Mouse (Mus musculus) forebrain, embryonic 13.5 days (tissue): ENCODE data around the gene Sema3d. TPM values are rescaled to one million over a fixed set of nuclear protein-coding genes. Genes with fewer than 3 reads are reported as not detected.

Experiments used
- ATAC-seq: fragments of 200-750 bp; cut with Nextera tagmentation; 2 replicates; pipeline ENCODE4 v1.8.0; 2017
- H3K27ac ChIP-seq: fragments of 300-500 bp; sonication (generic); 2 replicates; pipeline ENCODE4 v1.5.1; 2015; ENCODE audit warnings: inconsistent platforms, mild to moderate bottlenecking, moderate library complexity
- H3K27me3 ChIP-seq: fragments of 300-500 bp; sonication (generic); 2 replicates; pipeline ENCODE4 v1.6.1; 2015; ENCODE audit warnings: mild to moderate bottlenecking, inconsistent platforms
- H3K36me3 ChIP-seq: fragments of 300-500 bp; sonication (generic); 2 replicates; pipeline ENCODE4 v1.6.1; 2015; ENCODE audit warnings: mild to moderate bottlenecking, inconsistent platforms; ENCODE audit not compliant: poor library complexity, severe bottlenecking
- H3K4me1 ChIP-seq: fragments of 300-500 bp; sonication (generic); 2 replicates; pipeline ENCODE4 v1.6.1; 2015; ENCODE audit warnings: inconsistent platforms
- H3K4me2 ChIP-seq: fragments of 300-500 bp; sonication (generic); 2 replicates; pipeline ENCODE4 v1.6.1; 2015; ENCODE audit warnings: inconsistent platforms, mild to moderate bottlenecking, moderate library complexity
- H3K4me3 ChIP-seq: fragments of 300-500 bp; sonication (generic); 2 replicates; pipeline ENCODE4 v1.5.1; 2015; ENCODE audit warnings: mild to moderate bottlenecking, inconsistent platforms
- H3K9ac ChIP-seq: fragments of 300-500 bp; sonication (generic); 2 replicates; pipeline ENCODE4 v1.6.1; 2015; ENCODE audit warnings: mild to moderate bottlenecking, inconsistent platforms
- H3K9me3 ChIP-seq: fragments of 300-500 bp; sonication (generic); replicated peaks from 2 replicates; pipeline ENCODE4 v1.6.1; 2016; ENCODE audit warnings: inconsistent platforms
- WGBS: fragments of 180-500 bp; shearing (Covaris S2); methylation state at CpG from one replicate; pipeline ENCODE4 v1.1.7; 2015; 5-methylcytosine and 5-hydroxymethylcytosine counted together
- polyA plus RNA-seq: library from polyadenylated mRNA; unstranded; fragments of >200 nt; fragmentation: Nextera tagmentation; extraction: Ambion mirVana; gene quantifications from 2 replicates; pipeline ENCODE4 v1.2.1, GENCODE M21; 2015

The Sema3d gene
- polyA plus RNA-seq, 1 experiment from 2014 or later: 0.58 TPM

DNA sequence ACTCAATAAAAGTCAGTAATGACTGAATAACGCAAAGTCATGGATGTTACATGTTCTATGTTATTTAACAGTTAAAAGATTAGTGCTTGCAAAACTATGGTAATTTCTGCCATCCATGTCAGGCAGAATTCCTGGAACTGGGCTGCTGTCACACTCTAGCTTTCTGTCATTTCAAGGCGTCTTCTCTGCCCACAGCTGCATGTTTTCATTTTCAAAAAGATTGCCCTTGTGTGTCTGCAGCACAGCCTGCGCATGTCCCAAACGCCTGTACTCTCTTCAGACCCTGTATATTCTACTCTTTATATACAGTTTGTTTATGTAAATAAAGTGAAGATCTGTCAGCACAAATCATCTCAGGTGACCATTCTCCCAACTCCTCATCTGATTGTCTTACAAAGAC is 132.1 kb downstream of the Sema3d start:
- no peaks in the 10 kb centered on the region for H3K27me3 ChIP-seq
- ATAC-seq: no peak
- H3K4me1 ChIP-seq: no peaks in the 10 kb centered on the region
- no peak overlapping the region for H3K4me3 ChIP-seq
- H3K36me3 ChIP-seq: no peaks in the 10 kb centered on the region
- no peak overlapping the region for H3K27ac ChIP-seq
- no peaks in the 10 kb centered on the region for H3K9me3 ChIP-seq
- WGBS: 93% methylated on average over 4 of the region's 4 CpGs
- H3K4me2 ChIP-seq: no peak overlapping the region
- no peak overlapping the region for H3K9ac ChIP-seq

DNA sequence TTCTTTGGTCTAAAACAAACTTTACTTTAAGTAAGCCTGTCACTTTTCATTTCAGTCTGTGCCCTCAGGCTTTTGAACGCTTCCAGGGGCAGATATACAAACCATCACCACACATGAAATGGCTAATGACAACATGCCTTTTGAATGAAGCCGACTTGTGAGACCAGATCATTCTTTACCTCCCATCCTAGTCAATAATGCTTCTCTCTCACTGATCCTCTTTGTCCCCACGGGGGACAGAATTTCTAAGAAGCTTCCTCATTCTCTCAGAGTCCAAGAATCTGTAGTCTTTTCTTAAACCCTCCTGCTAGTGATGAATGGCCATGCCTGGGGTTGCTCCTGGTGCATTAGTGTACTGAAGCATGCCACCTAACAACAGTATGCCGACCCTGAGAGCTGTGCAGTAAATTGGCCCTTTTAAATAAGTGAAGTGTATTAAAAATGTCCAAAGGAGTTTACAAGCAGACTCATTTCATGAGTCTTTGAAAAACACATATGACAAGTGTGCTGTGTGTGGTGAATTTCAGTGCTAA is 142.1 kb downstream of the Sema3d start:
- Histone ChIP-seq H3K36me3 (no peaks in the 10 kb centered on the region), H3K4me3 (no peak overlapping the region), H3K9me3 (no peaks in the 10 kb centered on the region), H3K4me2 (no peak overlapping the region), H3K4me1 (peaks cover 13% of the 10 kb centered on the region), H3K9ac (no peak overlapping the region), H3K27me3 (no peaks in the 10 kb centered on the region), H3K27ac (no peak overlapping the region)
- ATAC-seq: peak; percentile 67; the same call in 1 of the 2 replicates
- WGBS: 3% methylated on average over 4 of the region's 4 CpGs

DNA sequence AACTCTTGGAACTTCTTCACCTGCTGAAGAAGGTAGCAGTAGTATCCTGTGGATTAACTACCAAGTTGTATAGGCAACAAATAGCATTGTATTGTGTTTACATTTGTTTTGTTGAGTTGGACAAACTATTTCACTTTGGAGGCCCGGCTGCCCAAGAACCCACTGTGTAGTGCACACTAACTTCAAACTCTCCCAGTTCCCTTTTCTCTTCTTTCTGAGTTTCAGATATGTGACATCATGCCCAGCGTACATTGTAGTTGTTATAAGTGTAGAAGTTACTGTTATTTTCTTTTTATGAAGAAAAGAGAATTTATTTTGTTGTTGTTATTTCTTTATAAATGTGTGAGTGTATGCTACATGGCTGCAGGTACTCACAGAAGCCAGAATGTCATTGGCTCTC is 145.4 kb downstream of the Sema3d start:
- no peak overlapping the region for H3K4me3 ChIP-seq
- WGBS: 87% methylated on average over 2 of the region's 2 CpGs
- no peaks in the 10 kb centered on the region for H3K9me3 ChIP-seq
- peaks cover 13% of the 10 kb centered on the region for H3K4me1 ChIP-seq
- H3K27ac ChIP-seq: no peak overlapping the region
- H3K27me3 ChIP-seq: no peaks in the 10 kb centered on the region
- H3K36me3 ChIP-seq: no peaks in the 10 kb centered on the region
- no peak overlapping the region for H3K9ac ChIP-seq
- no peak overlapping the region for H3K4me2 ChIP-seq
- ATAC-seq: no peak

DNA sequence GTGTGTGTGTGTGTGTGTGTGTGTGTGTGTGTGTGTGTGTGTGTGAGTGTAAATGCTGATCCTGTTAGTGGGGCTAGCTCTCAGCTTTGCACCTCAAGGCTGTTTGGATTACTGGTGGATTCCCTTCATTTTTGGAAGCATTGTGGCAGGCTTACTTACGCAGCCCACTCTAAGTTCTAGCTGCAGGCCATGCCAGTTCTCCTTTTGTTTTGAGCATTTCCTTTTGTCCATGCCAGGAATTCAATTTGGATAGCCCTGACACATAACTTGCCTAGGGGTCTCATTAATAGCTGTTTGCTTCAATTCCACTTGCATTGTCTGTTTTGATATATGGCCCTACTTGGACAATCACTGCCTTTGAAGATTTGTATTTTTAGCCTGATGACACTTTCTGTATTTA is 146.6 kb downstream of the Sema3d start:
- ATAC-seq: peak; percentile 71
- H3K9ac ChIP-seq: no peak overlapping the region
- no peak overlapping the region for H3K27ac ChIP-seq
- no peaks in the 10 kb centered on the region for H3K27me3 ChIP-seq
- no peak overlapping the region for H3K4me2 ChIP-seq
- H3K9me3 ChIP-seq: no peaks in the 10 kb centered on the region
- WGBS: 6% methylated on average over 1 of the region's 1 CpGs
- no peak overlapping the region for H3K4me3 ChIP-seq
- peaks cover 13% of the 10 kb centered on the region for H3K4me1 ChIP-seq
- no peaks in the 10 kb centered on the region for H3K36me3 ChIP-seq

DNA sequence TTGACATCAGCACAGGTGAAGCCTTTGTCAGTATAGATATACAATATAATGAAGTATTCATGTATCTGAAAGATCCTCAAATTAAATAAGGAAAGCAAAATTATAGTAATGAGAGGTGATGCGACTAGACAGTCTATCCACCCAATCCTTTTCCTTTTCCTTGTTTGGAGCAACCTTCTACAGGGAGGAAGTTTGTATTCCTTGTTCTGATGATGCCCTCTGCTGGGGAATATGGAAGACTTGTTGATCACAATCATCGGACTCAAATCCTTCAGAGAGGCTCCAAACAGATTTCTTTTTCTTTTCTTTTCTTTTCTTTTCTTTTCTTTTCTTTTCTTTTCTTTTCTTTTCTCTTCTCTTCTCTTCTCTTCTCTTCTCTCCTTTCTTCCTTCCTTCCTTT is 158.1 kb downstream of the Sema3d start:
- Histone ChIP-seq H3K4me2 (no peak overlapping the region), H3K4me3 (no peak overlapping the region), H3K9me3 (no peaks in the 10 kb centered on the region), H3K9ac (no peak overlapping the region), H3K27me3 (no peaks in the 10 kb centered on the region), H3K36me3 (no peaks in the 10 kb centered on the region), H3K27ac (no peak overlapping the region), H3K4me1 (no peaks in the 10 kb centered on the region)
- ATAC-seq: peak; percentile 66; the same call in 1 of the 2 replicates
- 27% methylated on average over 2 of the region's 2 CpGs for WGBS

DNA sequence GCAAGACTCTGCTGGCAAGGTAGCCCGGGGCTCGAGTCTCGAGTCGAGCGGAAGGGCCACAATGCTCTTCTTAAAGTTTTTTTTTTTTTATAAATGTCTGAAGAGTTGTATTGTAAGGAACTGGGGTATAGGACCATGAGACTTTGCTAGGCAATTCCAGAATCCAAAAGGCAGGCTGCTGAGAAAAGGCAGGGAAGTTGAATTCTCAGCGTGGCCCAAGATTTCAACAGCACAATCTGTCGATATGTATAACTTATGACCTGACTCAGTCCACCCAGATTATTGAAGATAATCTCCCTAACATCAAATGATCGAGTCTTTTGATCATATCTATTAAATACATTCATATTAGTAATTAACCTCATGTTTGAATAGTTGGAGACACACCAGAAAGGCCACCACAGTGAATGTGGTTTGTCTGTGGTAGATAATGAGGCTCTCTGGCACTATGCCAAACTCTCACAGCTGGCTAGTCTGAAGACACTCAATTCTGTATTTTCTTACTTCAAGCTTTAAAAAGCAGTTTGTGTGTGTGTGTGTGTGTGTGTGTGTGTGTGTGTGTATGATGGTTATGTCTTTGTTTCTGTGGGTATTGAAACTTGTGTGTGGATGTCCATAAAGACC is 166.0 kb downstream of the Sema3d start:
- Histone ChIP-seq H3K9me3 (no peaks in the 10 kb centered on the region), H3K4me2 (no peak overlapping the region), H3K27ac (no peak overlapping the region), H3K27me3 (no peaks in the 10 kb centered on the region), H3K36me3 (no peaks in the 10 kb centered on the region), H3K4me3 (no peak overlapping the region), H3K4me1 (no peaks in the 10 kb centered on the region), H3K9ac (no peak overlapping the region)
- ATAC-seq: peak; percentile 75
- WGBS: 77% methylated on average over 8 of the region's 8 CpGs

DNA sequence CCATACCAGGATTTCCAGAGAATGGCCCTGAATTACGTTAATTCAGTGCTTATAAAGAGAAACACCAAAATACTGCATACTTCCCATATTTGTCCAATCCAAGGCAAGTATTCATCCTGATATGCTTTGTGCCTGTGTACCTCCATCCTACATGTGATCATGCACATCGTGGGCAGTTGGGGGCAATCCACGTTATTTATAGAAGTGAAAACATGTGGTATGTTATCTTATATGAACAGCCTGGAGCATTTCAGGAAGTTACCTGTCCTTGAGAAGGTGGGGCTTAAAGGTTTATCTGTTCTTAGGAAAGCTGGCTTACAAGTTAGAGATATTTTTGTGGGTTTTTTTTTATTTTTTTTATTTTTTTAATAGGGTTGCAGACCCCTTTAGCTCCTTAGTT is 172.2 kb downstream of the Sema3d start:
- no peaks in the 10 kb centered on the region for H3K4me1 ChIP-seq
- no peaks in the 10 kb centered on the region for H3K36me3 ChIP-seq
- no peak overlapping the region for H3K9ac ChIP-seq
- H3K27ac ChIP-seq: no peak overlapping the region
- WGBS: 87% methylated on average over 3 of the region's 3 CpGs
- no peak for ATAC-seq
- H3K4me3 ChIP-seq: no peak overlapping the region
- no peaks in the 10 kb centered on the region for H3K27me3 ChIP-seq
- H3K9me3 ChIP-seq: no peaks in the 10 kb centered on the region
- H3K4me2 ChIP-seq: no peak overlapping the region

DNA sequence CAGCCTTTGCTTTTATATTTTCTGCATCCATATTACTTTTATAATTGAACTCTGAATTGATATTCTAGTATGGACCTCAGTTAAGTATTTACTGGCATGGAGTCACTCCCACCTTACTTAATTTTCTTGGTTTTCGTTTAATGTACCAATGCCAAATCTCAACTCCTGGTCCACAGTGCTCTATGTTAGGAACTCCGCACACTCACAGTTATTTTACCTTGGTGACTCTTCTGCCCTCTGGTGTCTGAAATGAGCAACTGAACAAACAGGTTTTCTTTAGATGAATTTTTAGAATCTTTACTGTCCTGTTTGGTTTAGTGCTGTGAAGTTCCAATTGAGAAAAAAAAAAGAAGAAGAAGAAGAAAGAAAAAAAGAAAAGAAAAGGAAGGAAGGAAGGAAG is 174.7 kb downstream of the Sema3d start:
- Histone ChIP-seq H3K4me1 (no peaks in the 10 kb centered on the region), H3K4me3 (no peak overlapping the region), H3K9ac (no peak overlapping the region), H3K27ac (no peak overlapping the region), H3K36me3 (no peaks in the 10 kb centered on the region), H3K27me3 (no peaks in the 10 kb centered on the region), H3K4me2 (no peak overlapping the region), H3K9me3 (no peaks in the 10 kb centered on the region)
- ATAC-seq: no peak; the same call in 1 of the 2 replicates
- 34% methylated on average over 2 of the region's 2 CpGs for WGBS

DNA sequence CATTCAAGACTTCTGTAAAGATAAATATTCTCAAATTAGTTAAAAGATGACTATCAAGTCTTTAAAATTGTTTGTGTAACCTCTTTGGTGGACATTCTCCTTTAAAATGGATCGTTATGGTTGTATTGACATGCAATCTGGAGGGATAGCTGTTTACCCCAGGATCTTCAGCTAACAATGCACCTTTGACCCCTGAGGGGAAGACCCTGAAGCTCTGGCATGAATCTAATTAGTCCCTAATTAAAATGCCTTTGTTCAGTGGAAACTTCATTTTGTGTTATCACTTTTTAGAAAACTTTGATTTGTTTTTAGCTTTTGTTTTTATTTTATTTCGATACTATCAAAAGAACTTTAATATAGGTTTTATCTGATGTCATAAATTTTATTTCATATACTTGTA is 178.6 kb downstream of the Sema3d start:
- H3K9me3 ChIP-seq: no peaks in the 10 kb centered on the region
- no peak overlapping the region for H3K27ac ChIP-seq
- 2% methylated on average over 2 of the region's 2 CpGs for WGBS

DNA sequence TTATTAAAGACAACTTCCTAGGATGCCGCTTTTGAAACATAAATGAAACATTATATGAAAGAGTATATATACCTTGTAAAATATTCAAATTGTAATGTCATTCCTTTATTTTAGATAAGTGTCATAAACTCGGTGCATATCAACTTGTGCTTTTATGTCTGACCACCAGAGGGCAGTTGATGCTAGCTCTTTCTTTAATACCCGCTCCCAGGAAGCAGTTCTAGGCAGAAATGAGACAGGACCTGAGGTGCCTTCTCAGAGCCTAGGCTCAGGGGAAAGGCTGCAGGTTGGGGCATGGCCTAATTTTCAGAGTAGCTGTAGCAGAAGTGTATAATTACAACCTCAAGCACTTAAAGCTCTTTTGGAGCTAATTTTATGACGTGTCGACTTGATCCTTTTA is 179.0 kb downstream of the Sema3d start:
- Histone ChIP-seq H3K9ac (no peak overlapping the region), H3K9me3 (no peaks in the 10 kb centered on the region), H3K4me3 (no peak overlapping the region), H3K27ac (no peak overlapping the region), H3K4me2 (no peak overlapping the region), H3K27me3 (no peaks in the 10 kb centered on the region), H3K4me1 (no peaks in the 10 kb centered on the region), H3K36me3 (no peaks in the 10 kb centered on the region)
- ATAC-seq: peak; percentile 80
- WGBS: 36% methylated on average over 5 of the region's 5 CpGs

More for the DNA sequence above, 178.6 kb downstream of the Sema3d start:
- H3K4me1 ChIP-seq: no peaks in the 10 kb centered on the region
- ATAC-seq: no peak
- no peak overlapping the region for H3K9ac ChIP-seq
- no peak overlapping the region for H3K4me2 ChIP-seq
- H3K27me3 ChIP-seq: no peaks in the 10 kb centered on the region
- H3K4me3 ChIP-seq: no peak overlapping the region
- H3K36me3 ChIP-seq: no peaks in the 10 kb centered on the region

DNA sequence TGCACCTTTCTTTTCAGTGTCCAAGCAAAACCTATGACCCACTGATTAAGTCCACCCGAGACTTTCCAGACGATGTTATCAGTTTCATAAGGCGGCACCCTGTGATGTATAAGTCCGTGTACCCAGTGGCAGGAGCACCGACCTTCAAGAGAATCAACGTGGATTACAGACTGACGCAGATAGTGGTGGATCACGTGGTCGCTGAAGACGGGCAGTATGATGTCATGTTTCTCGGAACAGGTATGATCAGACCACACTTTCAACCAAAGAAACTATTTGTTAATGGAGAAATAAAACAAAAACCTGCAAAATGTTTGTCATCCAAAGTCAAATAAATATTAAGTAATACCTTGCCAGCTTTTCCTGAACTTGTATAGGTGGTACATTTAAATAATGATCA is 179.9 kb downstream of the Sema3d start:
- no peaks in the 10 kb centered on the region for H3K36me3 ChIP-seq
- H3K4me2 ChIP-seq: no peak overlapping the region
- no peak for ATAC-seq
- WGBS: 87% methylated on average over 11 of the region's 11 CpGs
- H3K27me3 ChIP-seq: no peaks in the 10 kb centered on the region
- H3K27ac ChIP-seq: no peak overlapping the region
- no peak overlapping the region for H3K4me3 ChIP-seq
- H3K9me3 ChIP-seq: no peaks in the 10 kb centered on the region
- H3K4me1 ChIP-seq: no peaks in the 10 kb centered on the region
- H3K9ac ChIP-seq: no peak overlapping the region

DNA sequence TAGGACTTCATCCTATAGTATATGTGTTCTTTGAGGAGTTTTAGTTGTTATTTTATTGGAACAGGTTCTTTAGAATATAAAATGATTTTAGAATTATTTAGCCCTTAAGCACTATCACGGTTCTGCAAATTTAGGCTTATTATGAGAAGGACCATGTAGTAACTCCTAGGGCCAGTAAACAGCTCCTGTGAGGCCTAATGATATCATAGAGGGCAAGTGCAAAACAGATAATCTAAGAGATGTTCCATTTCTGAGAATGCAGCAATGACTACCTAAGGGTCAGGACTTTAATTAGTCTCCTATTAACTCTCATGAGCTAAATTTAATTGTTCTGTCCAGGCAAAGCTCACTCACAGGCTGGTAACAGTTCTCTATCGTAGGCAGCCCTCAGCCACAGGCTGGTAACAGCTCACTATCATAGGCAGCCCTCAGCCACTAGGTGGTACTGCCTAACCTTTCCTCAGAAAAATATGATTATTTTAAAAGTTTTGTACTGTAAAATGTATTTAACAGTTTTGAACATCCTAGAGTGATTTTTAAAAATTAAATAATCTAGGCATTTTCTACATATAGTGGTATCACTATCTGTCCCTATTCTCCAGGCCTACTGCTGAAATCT is 181.5 kb downstream of the Sema3d start:
- Histone ChIP-seq H3K4me3 (no peak overlapping the region), H3K27me3 (no peaks in the 10 kb centered on the region), H3K27ac (no peak overlapping the region), H3K4me2 (no peak overlapping the region), H3K36me3 (no peaks in the 10 kb centered on the region), H3K9ac (no peak overlapping the region), H3K4me1 (no peaks in the 10 kb centered on the region), H3K9me3 (no peaks in the 10 kb centered on the region)
- WGBS: 58% methylated on average over 2 of the region's 2 CpGs
- peak; percentile 82 for ATAC-seq

DNA sequence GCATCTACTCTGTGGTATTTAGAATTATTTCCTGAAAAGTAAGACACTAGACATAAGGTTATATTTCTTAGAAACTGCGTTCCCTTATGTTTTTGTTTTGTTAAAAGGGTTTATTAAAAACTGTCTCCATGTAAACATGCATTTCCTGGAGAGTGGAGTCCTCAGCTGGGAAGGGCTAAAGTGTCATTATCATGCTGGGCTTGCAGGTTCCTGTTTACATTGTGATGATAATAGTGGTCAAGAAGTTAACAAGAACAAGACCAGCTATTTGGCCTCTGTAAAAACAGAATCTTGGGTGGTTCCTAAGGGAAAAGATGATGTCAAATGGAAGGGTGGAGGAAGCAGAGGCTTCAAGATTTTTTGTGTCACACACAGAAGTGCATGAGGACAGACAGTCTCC is 183.4 kb downstream of the Sema3d start:
- H3K27me3 ChIP-seq: no peaks in the 10 kb centered on the region
- no peaks in the 10 kb centered on the region for H3K36me3 ChIP-seq
- H3K4me3 ChIP-seq: no peak overlapping the region
- no peak overlapping the region for H3K4me2 ChIP-seq
- no peak overlapping the region for H3K9ac ChIP-seq
- no peak for ATAC-seq
- H3K27ac ChIP-seq: no peak overlapping the region
- 79% methylated on average over 1 of the region's 1 CpGs for WGBS
- H3K9me3 ChIP-seq: no peaks in the 10 kb centered on the region
- no peaks in the 10 kb centered on the region for H3K4me1 ChIP-seq
